Mouse (Mus musculus): Measurements from ENCODE around the gene Kremen2.

The Kremen2 gene

GRCm38 (mm10) chr17:23760231-23760630 lies 14.6 kb upstream of the Kremen2 start:
- DNase-seq (ENCODE audit: low read depth, low spot score), result no peak

- DNase-seq (ENCODE audit: low read depth, low spot score), result no peak
Observed at GRCm38 (mm10) chr17:23758801-23759200, 13.2 kb upstream of the Kremen2 start.

- DNase-seq (ENCODE audit: low read depth, low spot score), result no peak
Observed at GRCm38 (mm10) chr17:23757581-23757980, 11.9 kb upstream of the Kremen2 start.

- no peak for DNase-seq (ENCODE audit: low read depth, low spot score)
Observed at GRCm38 (mm10) chr17:23755689-23756088, 10.1 kb upstream of the Kremen2 start.

- no peak for DNase-seq (ENCODE audit: low read depth, low spot score)
Observed at GRCm38 (mm10) chr17:23749400-23750191, 4.0 kb upstream of the Kremen2 start.

- no peak for DNase-seq (ENCODE audit: low read depth, low spot score)
Observed at GRCm38 (mm10) chr17:23748631-23749391, 3.2 kb upstream of the Kremen2 start.

GRCm38 (mm10) chr17:23748026-23748425 lies 2.4 kb upstream of the Kremen2 start:
- DNase-seq (ENCODE audit: low read depth, low spot score), result no peak

- DNase-seq (ENCODE audit: low read depth, low spot score), result no peak
Observed at GRCm38 (mm10) chr17:23747471-23747870, 1.8 kb upstream of the Kremen2 start.

- no peak for DNase-seq (ENCODE audit: low read depth, low spot score)
Observed at GRCm38 (mm10) chr17:23746767-23747166, 1.1 kb upstream of the Kremen2 start.

GRCm38 (mm10) chr17:23746311-23746710 lies 678 bp upstream of the Kremen2 start:
- no peak for DNase-seq (ENCODE audit: low read depth, low spot score)

GRCm38 (mm10) chr17:23744651-23745050 lies 982 bp downstream of the Kremen2 start:
- no peak for DNase-seq (ENCODE audit: low read depth, low spot score)

GRCm38 (mm10) chr17:23744076-23744475 lies 1.6 kb downstream of the Kremen2 start:
- no peak for DNase-seq (ENCODE audit: low read depth, low spot score)

GRCm38 (mm10) chr17:23742941-23743340 lies 2.7 kb downstream of the Kremen2 start:
- no peak for DNase-seq (ENCODE audit: low read depth, low spot score)

GRCm38 (mm10) chr17:23742210-23742793 lies 3.3 kb downstream of the Kremen2 start:
- no peak for DNase-seq (ENCODE audit: low read depth, low spot score)

- DNase-seq (ENCODE audit: low read depth, low spot score), result no peak
Observed at GRCm38 (mm10) chr17:23741359-23742209, 4.0 kb downstream of the Kremen2 start.

GRCm38 (mm10) chr17:23740598-23741021 lies 5.0 kb downstream of the Kremen2 start, which contains the start of gene Paqr4:
Gene Paqr4 (minus strand): TSS chr17:23740867.
- DNase-seq (ENCODE audit: low read depth, low spot score), result no peak

GRCm38 (mm10) chr17:23740136-23740584 lies 5.5 kb downstream of the Kremen2 start:
- DNase-seq (ENCODE audit: low read depth, low spot score), result peak; percentile 76

GRCm38 (mm10) chr17:23739202-23740135 lies 6.2 kb downstream of the Kremen2 start:
- peak; percentile 80 for DNase-seq (ENCODE audit: low read depth, low spot score)

- DNase-seq (ENCODE audit: low read depth, low spot score), result no peak
Observed at GRCm38 (mm10) chr17:23738836-23739201, 6.8 kb downstream of the Kremen2 start.

Data from retina, adult 2 months (tissue).